Mouse (Mus musculus) CH12.LX (cell line): ENCODE measurements around the gene St7. TPM values are rescaled to one million over a fixed set of nuclear protein-coding genes. Genes with fewer than 3 reads are reported as not detected.
A peak's percentile ranks its signal among the peaks of the same experiment; 100 is the strongest.

ENCODE experiments used
- DNase-seq: peaks from one replicate; pipeline ENCODE4 v3.0.0-alpha.2; 2013; ENCODE audit errors: extremely low read depth
- H3K27ac ChIP-seq: 2 replicates; pipeline ENCODE4 v1.5.1; 2012; ENCODE audit warnings: low read depth, mild to moderate bottlenecking, control low read depth, moderate library complexity; ENCODE audit not compliant: insufficient read depth
- H3K27me3 ChIP-seq: replicated peaks from 2 replicates; pipeline ENCODE3; 2012; ENCODE audit warnings: inconsistent platforms
- H3K36me3 ChIP-seq, 2 experiments: replicated peaks in 1 of 2; 2 replicates each; pipeline versions ENCODE3 to v1.6.1; 2012; ENCODE audit warnings: inconsistent platforms in 1 of 2, low read length in 1 of 2, mild to moderate bottlenecking in 1 of 2, mixed read lengths in 1 of 2, moderate library complexity in 1 of 2; ENCODE audit not compliant: control insufficient read depth in 1 of 2, insufficient read depth in 1 of 2
- H3K4me1 ChIP-seq, 2 experiments: 2 replicates each; pipeline ENCODE4 v1.6.1; 2012; ENCODE audit warnings: inconsistent platforms in 1 of 2, moderate library complexity in 1 of 2; ENCODE audit not compliant: insufficient read depth in 2 of 2, control insufficient read depth in 1 of 2
- H3K4me2 ChIP-seq: 2 replicates; pipeline ENCODE4 v1.6.1; 2012; ENCODE audit warnings: low read depth, mild to moderate bottlenecking, control low read depth; ENCODE audit not compliant: poor library complexity, insufficient read depth, severe bottlenecking
- H3K4me3 ChIP-seq, 3 experiments: fragments of 150-350 bp in 1 of 3; sonication (generic) in 1 of 3; replicated peaks in 1 of 3; 2 replicates each; pipeline versions ENCODE3 to v1.5.1; 2011 to 2012; ENCODE audit warnings: low read depth in 2 of 3, low read length in 2 of 3, mild to moderate bottlenecking in 2 of 3, moderate library complexity in 2 of 3, control low read depth in 1 of 3, improper control_type of control experiment in 1 of 3, inconsistent platforms in 1 of 3, mixed read lengths in 1 of 3; ENCODE audit not compliant: poor library complexity in 1 of 3
- H3K79me2 ChIP-seq: replicated peaks from 2 replicates; pipeline ENCODE4 v1.6.1; 2012; ENCODE audit warnings: mild to moderate bottlenecking, moderate library complexity; ENCODE audit not compliant: control insufficient read depth, poor library complexity, insufficient read depth, severe bottlenecking; ENCODE audit errors: extremely low read depth
- H3K9ac ChIP-seq: 2 replicates; pipeline ENCODE4 v1.6.1; 2012; ENCODE audit warnings: low read depth, mild to moderate bottlenecking, control low read depth, moderate library complexity; ENCODE audit not compliant: insufficient read depth
- H3K9me3 ChIP-seq: replicated peaks from 2 replicates; pipeline ENCODE3; 2012; ENCODE audit warnings: low read length, inconsistent platforms, mixed read lengths
- BHLHE40 ChIP-seq: IDR thresholded peaks from 2 replicates; pipeline ENCODE4 v1.6.1; 2011; ENCODE audit warnings: mild to moderate bottlenecking, low read depth, low read length, improper control_type of control experiment
- CHD1 ChIP-seq: IDR thresholded peaks from 2 replicates; pipeline ENCODE4 v1.6.1; 2012; ENCODE audit warnings: low read depth, low read length, improper control_type of control experiment, inconsistent platforms
- IRF4 ChIP-seq: IDR thresholded peaks from 2 replicates; pipeline ENCODE4 v1.6.1; 2014; ENCODE audit warnings: low read depth, mild to moderate bottlenecking, inconsistent platforms, low read length, improper control_type of control experiment
- MAZ ChIP-seq: IDR thresholded peaks from 2 replicates; pipeline ENCODE4 v1.6.1; 2012; ENCODE audit warnings: low read depth, mild to moderate bottlenecking, inconsistent platforms, low read length, improper control_type of control experiment, moderate library complexity
- NELFE ChIP-seq: IDR thresholded peaks from 2 replicates; pipeline ENCODE4 v1.6.1; 2011; ENCODE audit warnings: low read depth, low read length, improper control_type of control experiment
- NRF1 ChIP-seq: IDR thresholded peaks from 2 replicates; pipeline ENCODE4 v1.6.1; 2014; ENCODE audit warnings: low read depth, mild to moderate bottlenecking, inconsistent platforms, low read length, improper control_type of control experiment, moderate library complexity
- SIN3A ChIP-seq: IDR thresholded peaks from 2 replicates; pipeline ENCODE4 v1.6.1; 2012; ENCODE audit warnings: low read length, improper control_type of control experiment, inconsistent platforms
- USF1 ChIP-seq: IDR thresholded peaks from 2 replicates; pipeline ENCODE4 v1.6.1; 2014; ENCODE audit warnings: low read depth, mild to moderate bottlenecking, inconsistent platforms, low read length, improper control_type of control experiment
- USF2 ChIP-seq: conservative IDR thresholded peaks from 2 replicates; pipeline ENCODE4 v1.6.1; 2011; ENCODE audit warnings: low read depth, low read length, improper control_type of control experiment
- dilution Hi-C: fragments of 300-500 bp; cut with MboI; formaldehyde crosslinking; loops from 2 replicates; pipeline ENCODE4 v1.14.3; 2020; ENCODE audit warnings: low sequenced_read_pairs; ENCODE audit not compliant: extremely low pct_unique_long_range_greater_than_20kb, extremely low pct_ligation_motif_present
- in situ Hi-C: fragments of 300-500 bp; cut with MboI; formaldehyde crosslinking; loops from 3 replicates; pipeline ENCODE4 v1.14.3; 2019; ENCODE audit warnings: low sequenced_read_pairs, low pct_ligation_motif_present, low pct_unique_long_range_greater_than_20kb, mixed read lengths
- polyA plus RNA-seq: library from polyadenylated mRNA; unstranded; fragments of >175 nt; gene quantifications from 2 replicates; pipeline ENCODE4 v1.2.1, GENCODE M21; 2012; ENCODE audit warnings: low read depth; ENCODE audit not compliant: insufficient read length
- total RNA-seq, 2 experiments: library from RNA; depleted of rRNA; stranded (reverse); fragments of 300-350 nt in 1 of 2; fragments of >200 nt in 1 of 2; gene quantifications; 2 replicates each; pipeline ENCODE4 v1.2.3; 2012 to 2014

Gene St7
- total and polyA plus RNA-seq, 3 experiments, result 33.9 to 64.1 (median 35.3) TPM

- Histone ChIP-seq H3K4me2 (no peak overlapping the region), H3K4me1 (peaks cover 2 to 8% of the 10 kb centered on the region in 2 experiments; a peak in 2 of 4 replicates)
- in situ Hi-C loops, result no loop called here
- dilution Hi-C loops, result no loop called here
- TF ChIP-seq BHLHE40 (peak; percentile 61), NELFE (no peak)
- TF ChIP-seq, all 38 proteins: peak for 1
- Histone ChIP-seq H3K9me3 (no peaks in the 10 kb centered on the region), H3K79me2 (no peaks in the 10 kb centered on the region), H3K27me3 (no peaks in the 10 kb centered on the region), H3K9ac (no peak overlapping the region), H3K4me3 (no peak overlapping the region), H3K27ac (no peak overlapping the region), H3K36me3 (peaks cover 0 to 14% of the 10 kb centered on the region in 2 experiments)
- no peak for DNase-seq
Observed at GRCm38 (mm10) chr6:17947130-17947831, 254.5 kb downstream of the St7 start.

DNA sequence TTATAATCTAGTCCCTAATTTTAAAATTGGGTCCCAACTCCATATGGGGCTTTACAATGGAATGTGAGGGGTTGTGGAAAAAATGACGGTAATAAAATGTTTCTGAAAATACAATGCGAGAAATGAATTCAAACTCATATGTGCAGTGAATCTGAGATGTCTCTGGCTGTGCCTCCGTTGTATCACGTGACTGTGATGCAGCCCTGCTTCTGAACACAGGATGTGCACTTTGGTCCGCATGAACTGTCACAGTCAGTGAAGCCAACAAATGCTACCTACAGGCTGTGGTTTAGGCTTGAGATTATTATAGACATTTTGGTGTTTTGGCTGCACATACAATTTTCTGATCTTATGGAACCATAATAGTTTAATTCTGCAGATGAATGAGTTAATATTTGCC, 256.4 kb downstream of the St7 start:
- Histone ChIP-seq H3K27me3 (no peaks in the 10 kb centered on the region), H3K9ac (no peak overlapping the region), H3K4me3 (no peak overlapping the region), H3K27ac (no peak overlapping the region), H3K36me3 (no peaks in the 10 kb centered on the region), H3K79me2 (no peaks in the 10 kb centered on the region), H3K4me2 (no peak overlapping the region), H3K9me3 (no peaks in the 10 kb centered on the region), H3K4me1 (peaks cover 2 to 11% of the 10 kb centered on the region in 2 experiments; a peak in 2 of 4 replicates)
- in situ Hi-C loops, result no loop called here
- TF ChIP-seq SIN3A (no peak), USF1 (peak; percentile 54), CHD1 (no peak), BHLHE40 (peak; percentile 63), USF2 (peak; percentile 62; the same call in 1 of the 2 replicates)
- dilution Hi-C loops, result no loop called here
- no peak for DNase-seq

DNA sequence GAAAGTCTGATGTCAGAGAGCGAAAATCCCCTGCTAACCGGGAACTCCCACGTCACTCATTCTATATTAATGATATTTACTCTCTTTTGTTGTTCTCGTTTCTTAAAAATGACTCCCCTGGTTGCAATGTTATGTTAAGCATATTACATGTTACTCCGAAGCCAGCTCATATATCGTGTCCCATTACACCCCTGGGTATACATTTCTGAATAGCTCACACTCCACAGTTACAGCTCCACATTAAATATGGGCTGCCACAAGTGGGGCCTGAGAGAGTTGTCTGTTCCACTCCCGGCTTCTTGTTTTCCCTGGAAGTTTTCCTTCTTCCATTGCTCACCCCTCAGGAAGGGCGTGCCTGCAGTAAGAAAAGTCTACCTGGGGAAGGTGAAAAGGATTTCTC, 259.0 kb downstream of the St7 start:
- Histone ChIP-seq H3K27me3 (no peaks in the 10 kb centered on the region), H3K9ac (no peak overlapping the region), H3K4me2 (no peak overlapping the region), H3K27ac (no peak overlapping the region), H3K79me2 (no peaks in the 10 kb centered on the region), H3K4me1 (peaks cover 2 to 11% of the 10 kb centered on the region in 2 experiments; a peak in 2 of 4 replicates), H3K36me3 (no peaks in the 10 kb centered on the region), H3K9me3 (no peaks in the 10 kb centered on the region), H3K4me3 (no peak overlapping the region)
- DNase-seq, result no peak
- dilution Hi-C loops (no loop called here), in situ Hi-C loops (no loop called here)
- TF ChIP-seq MAZ (no peak), IRF4 (no peak), NRF1 (no peak)
